Mouse (Mus musculus): ENCODE measurements around the gene Lrrk1. TPM values are rescaled to one million over a fixed set of nuclear protein-coding genes. Genes with fewer than 3 reads are reported as not detected.

Lrrk1 gene
- polyA plus RNA-seq, 1 experiment from 2014 or later = 3.7 TPM

GRCm38 (mm10) chr7:66233141-66233946 is 154.8 kb downstream of the Lrrk1 start:
- Histone ChIP-seq H3K36me3 (replicated peaks) (no peaks in the 10 kb centered on the region), H3K4me1 (peaks cover 27% of the 10 kb centered on the region), H3K4me2 (no peak overlapping the region), H3K27me3 (peaks cover 4% of the 10 kb centered on the region; the same call in 1 of the 2 replicates), H3K27ac (no peak overlapping the region), H3K4me3 (replicated peaks) (no peak overlapping the region), H3K9me3 (no peaks in the 10 kb centered on the region), H3K9ac (no peak overlapping the region)
- ATAC-seq (ENCODE audit: low FRiP score) = no peak
- 81% methylated on average over 4 of the region's 4 CpGs for WGBS

GRCm38 (mm10) chr7:66231861-66232260 is 156.3 kb downstream of the Lrrk1 start:
- WGBS = 83% methylated on average over 4 of the region's 4 CpGs
- no peak overlapping the region for H3K4me2 ChIP-seq
- no peaks in the 10 kb centered on the region for H3K9me3 ChIP-seq
- ATAC-seq (ENCODE audit: low FRiP score) = no peak
- no peak overlapping the region for H3K9ac ChIP-seq
- peak overlapping the region; percentile 62; the same call in 1 of the 2 replicates for H3K27ac ChIP-seq
- no peaks in the 10 kb centered on the region for H3K36me3 ChIP-seq (replicated peaks)
- H3K4me3 ChIP-seq (replicated peaks) = no peak overlapping the region
- H3K27me3 ChIP-seq = peaks cover 6% of the 10 kb centered on the region; the same call in 1 of the 2 replicates
- H3K4me1 ChIP-seq = peaks cover 27% of the 10 kb centered on the region

DNA sequence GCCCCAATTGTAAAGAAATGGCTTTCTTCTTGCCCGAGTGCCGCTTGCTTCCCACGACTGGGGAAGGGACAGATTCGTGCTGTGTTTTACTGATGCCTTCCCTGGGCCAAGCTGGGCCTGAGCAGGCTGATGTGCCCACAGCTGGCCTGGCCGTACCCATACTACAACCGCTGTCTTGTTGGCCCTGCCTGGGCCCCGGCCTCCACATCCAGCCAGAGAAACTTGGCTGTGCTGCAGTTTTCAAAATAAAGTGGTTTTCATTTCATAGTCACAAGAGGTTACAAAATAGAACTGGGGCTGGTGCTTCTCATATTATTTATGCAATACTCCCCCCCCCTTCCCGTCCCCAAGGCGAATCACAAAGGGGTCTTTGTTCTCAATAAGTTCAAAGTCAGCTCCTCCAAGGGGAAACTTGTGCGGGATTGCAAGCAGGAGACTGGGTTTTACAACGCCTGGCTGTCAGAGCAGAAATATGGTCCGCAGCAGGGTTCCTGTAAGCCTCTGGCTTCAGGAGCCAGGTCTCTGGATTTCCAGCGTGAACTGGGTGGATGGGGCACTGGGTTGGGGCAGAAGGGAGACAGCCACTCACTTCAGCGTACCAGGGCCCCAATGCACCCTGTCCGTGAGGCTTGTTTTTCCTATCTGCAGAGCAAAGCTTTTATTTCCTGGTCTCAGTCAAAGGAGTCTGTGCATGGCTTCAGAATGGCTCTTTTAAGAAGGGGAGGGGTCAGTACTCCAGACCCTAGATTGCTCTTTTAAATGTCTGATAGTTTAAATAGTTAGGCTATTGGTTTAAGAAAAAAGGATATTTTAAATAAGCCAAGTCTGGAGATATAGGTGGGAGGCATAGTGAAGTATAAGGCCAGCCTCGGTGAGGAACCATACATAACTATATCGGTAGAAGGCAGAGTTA is 157.3 kb downstream of the Lrrk1 start:
- Histone ChIP-seq H3K9me3 (no peaks in the 10 kb centered on the region), H3K4me3 (replicated peaks) (no peak overlapping the region), H3K27ac (peak overlapping the region; percentile 83), H3K4me2 (0 out of 2 replicates have a peak overlapping the region, but pooled peaks have one; percentile 16), H3K4me1 (peaks cover 27% of the 10 kb centered on the region), H3K9ac (peak overlapping the region; percentile 14; the same call in 1 of the 2 replicates), H3K27me3 (peaks cover 6% of the 10 kb centered on the region; the same call in 1 of the 2 replicates), H3K36me3 (replicated peaks) (no peaks in the 10 kb centered on the region)
- peak; percentile 65; the same call in 1 of the 2 replicates for ATAC-seq (ENCODE audit: low FRiP score)
- WGBS = 21% methylated on average over 17 of the region's 17 CpGs

DNA sequence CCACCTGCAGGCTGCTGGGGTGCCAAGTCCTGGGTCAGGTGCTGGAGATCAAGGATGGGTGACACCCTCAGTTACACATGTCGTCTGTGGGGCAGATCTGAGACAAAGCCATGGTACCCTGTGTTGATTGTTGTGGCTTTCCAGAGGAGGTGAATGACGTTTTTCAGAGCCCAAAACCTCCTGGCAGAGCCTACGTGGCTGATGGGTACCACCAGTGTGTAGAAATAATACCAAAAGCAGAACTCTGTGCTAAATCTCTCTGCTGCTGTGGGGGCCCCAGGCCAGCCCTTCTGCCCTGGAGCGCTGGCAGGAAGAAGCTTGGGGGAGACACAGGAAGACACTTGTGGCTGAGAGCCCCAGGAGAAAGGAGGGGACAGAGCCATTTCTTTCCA is 157.9 kb downstream of the Lrrk1 start:
- peaks cover 6% of the 10 kb centered on the region; the same call in 1 of the 2 replicates for H3K27me3 ChIP-seq
- 0 out of 2 replicates have a peak overlapping the region, but pooled peaks have one; percentile 16 for H3K4me2 ChIP-seq
- WGBS = 44% methylated on average over 4 of the region's 4 CpGs
- H3K9ac ChIP-seq = peak overlapping the region; percentile 14; the same call in 1 of the 2 replicates
- no peaks in the 10 kb centered on the region for H3K9me3 ChIP-seq
- no peak for ATAC-seq (ENCODE audit: low FRiP score)
- peaks cover 27% of the 10 kb centered on the region for H3K4me1 ChIP-seq
- H3K36me3 ChIP-seq (replicated peaks) = no peaks in the 10 kb centered on the region
- peak overlapping the region; percentile 83 for H3K27ac ChIP-seq
- H3K4me3 ChIP-seq (replicated peaks) = no peak overlapping the region

DNA sequence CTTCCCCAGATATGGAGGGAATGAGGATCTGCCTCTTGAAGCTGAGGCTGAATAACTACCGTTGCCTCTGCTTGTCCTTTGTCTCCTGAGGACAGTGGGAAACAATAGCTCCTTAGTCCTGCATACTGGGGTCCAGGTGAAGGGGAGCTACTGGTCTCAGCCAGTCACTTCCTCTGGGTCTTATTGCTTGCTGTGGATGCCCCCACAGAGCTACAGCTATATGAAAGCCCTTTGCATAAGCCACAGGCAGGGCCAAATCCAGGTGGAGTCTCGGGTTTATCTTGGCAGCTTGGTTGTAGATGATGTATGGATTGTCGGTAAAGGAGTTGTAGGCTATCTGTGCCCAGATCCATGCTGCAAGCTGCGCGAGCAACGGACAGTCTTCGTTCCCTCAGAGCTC is 158.7 kb downstream of the Lrrk1 start:
- 76% methylated on average over 7 of the region's 7 CpGs for WGBS
- H3K27me3 ChIP-seq = peaks cover 6% of the 10 kb centered on the region; the same call in 1 of the 2 replicates
- no peak overlapping the region for H3K27ac ChIP-seq
- H3K4me2 ChIP-seq = no peak overlapping the region
- no peaks in the 10 kb centered on the region for H3K9me3 ChIP-seq
- no peak overlapping the region for H3K9ac ChIP-seq
- no peaks in the 10 kb centered on the region for H3K36me3 ChIP-seq (replicated peaks)
- no peak for ATAC-seq (ENCODE audit: low FRiP score)
- H3K4me1 ChIP-seq = peaks cover 27% of the 10 kb centered on the region
- H3K4me3 ChIP-seq (replicated peaks) = no peak overlapping the region

DNA sequence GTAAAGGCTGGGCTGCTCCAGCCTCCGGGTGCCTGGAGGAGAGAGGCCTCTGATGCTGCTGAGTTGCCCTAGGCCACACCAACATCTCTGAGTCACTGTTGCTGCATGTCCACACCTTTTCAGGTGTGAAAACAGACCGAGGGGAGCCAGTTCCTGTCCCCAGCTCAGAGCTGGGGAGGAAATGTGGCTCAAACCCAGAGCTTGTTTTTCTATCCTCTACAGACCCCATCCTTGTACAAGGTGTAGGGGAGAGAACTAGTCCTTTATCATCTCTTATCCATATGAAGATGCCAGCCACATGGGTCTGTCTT is 159.6 kb downstream of the Lrrk1 start:
- WGBS = 83% methylated on average over 2 of the region's 2 CpGs
- Histone ChIP-seq H3K4me3 (replicated peaks) (no peak overlapping the region), H3K4me1 (peaks cover 27% of the 10 kb centered on the region), H3K27ac (no peak overlapping the region), H3K27me3 (peaks cover 6% of the 10 kb centered on the region; the same call in 1 of the 2 replicates), H3K9ac (no peak overlapping the region), H3K4me2 (no peak overlapping the region), H3K36me3 (replicated peaks) (no peaks in the 10 kb centered on the region), H3K9me3 (no peaks in the 10 kb centered on the region)
- no peak for ATAC-seq (ENCODE audit: low FRiP score)

- ATAC-seq (ENCODE audit: low FRiP score) = no peak
- peaks cover 27% of the 10 kb centered on the region for H3K4me1 ChIP-seq
- peaks cover 6% of the 10 kb centered on the region; the same call in 1 of the 2 replicates for H3K27me3 ChIP-seq
- WGBS = 85% methylated on average over 13 of the region's 13 CpGs
- no peak overlapping the region for H3K4me3 ChIP-seq (replicated peaks)
- no peaks in the 10 kb centered on the region for H3K9me3 ChIP-seq
- H3K4me2 ChIP-seq = no peak overlapping the region
- no peaks in the 10 kb centered on the region for H3K36me3 ChIP-seq (replicated peaks)
- no peak overlapping the region for H3K9ac ChIP-seq
- no peak overlapping the region for H3K27ac ChIP-seq
These were observed 160.1 kb downstream of the Lrrk1 start for GRCm38 (mm10) chr7:66227814-66228609.

GRCm38 (mm10) chr7:66225881-66226280 is 162.3 kb downstream of the Lrrk1 start:
- no peak for ATAC-seq (ENCODE audit: low FRiP score)
- Histone ChIP-seq H3K27ac (no peak overlapping the region), H3K9me3 (no peaks in the 10 kb centered on the region), H3K4me3 (replicated peaks) (no peak overlapping the region), H3K9ac (no peak overlapping the region), H3K4me2 (no peak overlapping the region), H3K4me1 (peaks cover 22% of the 10 kb centered on the region), H3K36me3 (replicated peaks) (no peaks in the 10 kb centered on the region), H3K27me3 (peaks cover 6% of the 10 kb centered on the region; the same call in 1 of the 2 replicates)
- 83% methylated on average over 3 of the region's 3 CpGs for WGBS

- no peak overlapping the region for H3K4me2 ChIP-seq
- H3K4me3 ChIP-seq (replicated peaks) = no peak overlapping the region
- no peaks in the 10 kb centered on the region for H3K36me3 ChIP-seq (replicated peaks)
- no peaks in the 10 kb centered on the region for H3K9me3 ChIP-seq
- H3K27me3 ChIP-seq = peaks cover 6% of the 10 kb centered on the region; the same call in 1 of the 2 replicates
- WGBS = 97% methylated on average over 6 of the region's 6 CpGs
- H3K4me1 ChIP-seq = peaks cover 9% of the 10 kb centered on the region
- H3K27ac ChIP-seq = no peak overlapping the region
- H3K9ac ChIP-seq = no peak overlapping the region
- ATAC-seq (ENCODE audit: low FRiP score) = no peak
These were observed 163.6 kb downstream of the Lrrk1 start for GRCm38 (mm10) chr7:66224541-66224940.

DNA sequence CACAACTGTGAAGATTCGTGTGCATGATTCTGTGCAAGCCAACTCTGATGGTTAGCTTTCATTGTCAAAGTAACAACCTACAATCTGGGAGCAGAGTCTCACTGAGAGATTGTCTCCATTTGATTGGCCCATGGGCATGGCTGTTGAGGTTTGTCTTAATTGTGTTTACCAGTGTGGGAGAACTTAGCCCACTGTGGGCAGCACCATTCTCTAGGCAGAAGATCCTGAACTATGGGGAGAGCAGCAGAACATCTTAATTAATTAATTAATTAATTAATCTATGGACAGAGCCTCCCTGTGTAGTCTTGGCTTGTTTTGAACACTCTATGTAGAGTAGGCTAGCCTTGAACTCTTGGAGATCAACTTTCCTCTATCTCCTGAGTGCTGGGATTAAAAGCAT is 164.4 kb downstream of the Lrrk1 start:
- Histone ChIP-seq H3K27me3 (peaks cover 6% of the 10 kb centered on the region; the same call in 1 of the 2 replicates), H3K4me2 (no peak overlapping the region), H3K4me1 (peaks cover 11% of the 10 kb centered on the region), H3K36me3 (replicated peaks) (no peaks in the 10 kb centered on the region), H3K9me3 (no peaks in the 10 kb centered on the region), H3K4me3 (replicated peaks) (no peak overlapping the region), H3K27ac (no peak overlapping the region), H3K9ac (no peak overlapping the region)
- ATAC-seq (ENCODE audit: low FRiP score) = no peak
- WGBS = 96% methylated on average over 1 of the region's 1 CpGs

DNA sequence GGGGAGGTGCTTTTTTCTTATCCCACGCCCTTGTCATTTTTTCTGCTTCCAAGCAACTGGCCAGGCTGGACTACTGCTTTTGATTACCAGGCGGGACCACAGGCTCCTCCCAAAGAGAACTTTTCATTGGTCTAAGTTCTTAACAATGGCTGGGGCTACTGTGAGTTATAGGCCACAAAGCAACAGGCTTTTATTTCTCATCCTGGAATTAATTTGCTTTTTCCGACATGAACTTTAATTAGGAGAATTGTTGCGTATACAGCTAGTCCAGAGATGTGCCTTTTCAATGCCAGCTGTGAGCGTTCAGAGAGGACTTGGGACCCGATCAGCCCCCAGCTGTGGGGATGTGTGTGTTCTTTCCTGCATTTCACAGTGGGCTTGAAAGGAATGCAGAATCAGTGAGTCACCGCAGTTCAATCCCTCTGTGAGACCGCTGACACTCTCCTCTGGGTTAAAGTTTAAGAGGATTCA is 165.5 kb downstream of the Lrrk1 start:
- H3K36me3 ChIP-seq (replicated peaks) = no peaks in the 10 kb centered on the region
- no peaks in the 10 kb centered on the region for H3K27me3 ChIP-seq
- no peak overlapping the region for H3K4me3 ChIP-seq (replicated peaks)
- no peak overlapping the region; the same call in 1 of the 2 replicates for H3K4me2 ChIP-seq
- peaks cover 22% of the 10 kb centered on the region for H3K4me1 ChIP-seq
- peak overlapping the region; percentile 42; the same call in 1 of the 2 replicates for H3K27ac ChIP-seq
- H3K9ac ChIP-seq = no peak overlapping the region
- WGBS = 7% methylated on average over 8 of the region's 8 CpGs
- ATAC-seq (ENCODE audit: low FRiP score) = no peak
- no peaks in the 10 kb centered on the region for H3K9me3 ChIP-seq

All from forebrain, embryonic 12.5 days (tissue).